Mouse (Mus musculus) retina, postnatal 7 days (tissue): Measurements from ENCODE around the gene Plekhh2.

ENCODE experiments used
- DNase-seq: peaks from one replicate; pipeline ENCODE4 v3.0.0-alpha.2; 2012; ENCODE audit warnings: low read depth, low spot score

Plekhh2 gene

DNA sequence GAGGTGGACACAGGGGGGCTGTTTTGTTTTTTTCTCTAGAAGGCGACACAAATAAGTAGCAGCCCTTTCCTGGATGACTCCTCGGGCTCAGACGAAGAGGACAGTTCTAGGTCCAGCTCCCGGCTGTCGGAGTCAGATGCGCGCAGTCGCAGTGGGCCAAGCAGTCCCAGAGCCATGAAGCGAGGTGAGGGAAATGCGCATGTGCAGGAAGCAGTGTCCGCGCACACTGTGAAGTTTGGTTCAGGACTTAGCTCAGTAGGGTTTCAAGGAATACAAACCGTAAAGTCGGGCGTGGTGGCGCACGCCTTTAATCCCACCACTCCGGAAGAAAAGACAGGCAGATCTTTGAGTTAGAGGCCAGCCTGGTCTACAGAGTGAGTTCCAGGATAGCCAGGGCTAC, 59.9 kb downstream of the Plekhh2 start:
- DNase-seq, result no peak

GRCm38 (mm10) chr17:84573305-84573704, 61.6 kb downstream of the Plekhh2 start:
- no peak for DNase-seq

GRCm38 (mm10) chr17:84573940-84574339, 62.2 kb downstream of the Plekhh2 start:
- DNase-seq, result no peak

- DNase-seq, result no peak
Measured at GRCm38 (mm10) chr17:84575108-84575507, 63.4 kb downstream of the Plekhh2 start.

DNA sequence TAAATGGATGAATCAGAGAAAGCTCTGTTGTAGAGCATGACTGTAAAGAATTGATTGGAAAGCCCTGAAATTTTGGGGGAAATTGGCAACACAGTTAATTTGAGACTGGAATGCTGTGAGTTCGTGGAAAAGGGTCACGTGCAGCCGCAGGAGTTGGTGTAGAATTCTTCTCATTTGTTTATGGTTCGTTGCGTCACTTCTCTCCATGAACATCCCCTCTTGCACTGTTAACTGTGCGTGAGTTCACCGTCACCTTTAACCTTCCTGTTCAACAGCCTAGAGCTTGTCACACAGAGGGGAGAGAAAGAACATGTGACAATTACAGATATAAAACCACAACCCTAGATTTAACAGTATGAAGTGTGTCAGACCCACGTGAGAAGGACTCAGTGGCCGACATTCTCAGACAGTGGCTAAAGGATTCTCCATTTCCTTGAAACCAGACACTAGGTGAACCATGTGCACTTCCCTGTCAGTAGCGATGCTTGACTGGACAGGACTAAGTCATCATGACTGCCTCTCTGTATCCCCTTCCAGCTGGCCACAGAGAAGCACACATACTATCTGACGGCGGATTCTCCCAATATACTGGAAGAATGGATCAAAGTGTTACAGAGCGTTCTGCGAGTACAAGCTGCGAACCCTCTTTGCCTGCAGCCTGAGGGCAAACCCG, 65.1 kb downstream of the Plekhh2 start:
- no peak for DNase-seq

GRCm38 (mm10) chr17:84579249-84579648, 67.6 kb downstream of the Plekhh2 start:
- no peak for DNase-seq

DNA sequence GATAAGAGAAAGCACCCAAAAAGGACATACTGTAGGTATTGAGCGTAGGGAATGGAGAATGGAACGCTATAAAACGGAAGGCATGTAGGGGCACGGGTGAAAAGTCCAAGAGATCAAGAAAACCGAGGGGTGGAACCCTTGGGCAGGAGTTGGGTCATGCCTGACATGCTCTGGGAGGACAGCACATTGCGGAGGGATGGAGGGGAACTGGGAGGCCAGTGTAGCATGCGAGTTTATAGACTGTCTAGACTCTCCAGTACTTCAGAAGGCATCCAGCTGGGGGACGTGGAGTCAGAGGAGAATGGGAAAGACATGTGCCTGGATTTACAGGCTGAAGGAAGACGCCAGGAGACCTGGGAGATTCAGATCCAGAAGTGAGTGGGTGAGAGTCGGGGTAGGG, 68.1 kb downstream of the Plekhh2 start:
- no peak for DNase-seq

DNA sequence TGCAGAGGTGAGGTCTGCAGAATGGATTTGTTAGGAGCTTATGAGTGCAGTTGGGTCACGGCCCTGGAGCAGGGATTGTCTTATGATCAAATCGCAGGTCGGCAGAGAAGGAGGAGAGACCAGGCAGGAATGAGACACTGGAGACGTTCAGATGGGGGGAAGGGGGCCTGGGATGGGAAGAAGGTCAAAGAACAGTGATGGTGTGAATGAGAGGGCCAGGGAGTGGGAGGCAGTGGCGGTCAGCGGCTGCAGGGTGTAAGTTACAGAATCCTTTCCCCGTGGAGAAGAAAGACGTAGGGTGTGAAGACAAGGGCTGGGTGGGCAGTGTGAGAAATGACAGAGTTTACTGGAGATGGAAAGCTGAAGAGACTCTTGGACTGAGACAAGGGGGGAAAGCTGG, 69.1 kb downstream of the Plekhh2 start:
- no peak for DNase-seq

- DNase-seq, result no peak
Measured at GRCm38 (mm10) chr17:84581740-84582414, 70.2 kb downstream of the Plekhh2 start.

- no peak for DNase-seq
Measured at GRCm38 (mm10) chr17:84584107-84584506, 72.4 kb downstream of the Plekhh2 start.

- DNase-seq, result no peak
Measured at GRCm38 (mm10) chr17:84585104-84585503, 73.4 kb downstream of the Plekhh2 start.

- no peak for DNase-seq
Measured at GRCm38 (mm10) chr17:84590065-84590464, 78.4 kb downstream of the Plekhh2 start.

DNA sequence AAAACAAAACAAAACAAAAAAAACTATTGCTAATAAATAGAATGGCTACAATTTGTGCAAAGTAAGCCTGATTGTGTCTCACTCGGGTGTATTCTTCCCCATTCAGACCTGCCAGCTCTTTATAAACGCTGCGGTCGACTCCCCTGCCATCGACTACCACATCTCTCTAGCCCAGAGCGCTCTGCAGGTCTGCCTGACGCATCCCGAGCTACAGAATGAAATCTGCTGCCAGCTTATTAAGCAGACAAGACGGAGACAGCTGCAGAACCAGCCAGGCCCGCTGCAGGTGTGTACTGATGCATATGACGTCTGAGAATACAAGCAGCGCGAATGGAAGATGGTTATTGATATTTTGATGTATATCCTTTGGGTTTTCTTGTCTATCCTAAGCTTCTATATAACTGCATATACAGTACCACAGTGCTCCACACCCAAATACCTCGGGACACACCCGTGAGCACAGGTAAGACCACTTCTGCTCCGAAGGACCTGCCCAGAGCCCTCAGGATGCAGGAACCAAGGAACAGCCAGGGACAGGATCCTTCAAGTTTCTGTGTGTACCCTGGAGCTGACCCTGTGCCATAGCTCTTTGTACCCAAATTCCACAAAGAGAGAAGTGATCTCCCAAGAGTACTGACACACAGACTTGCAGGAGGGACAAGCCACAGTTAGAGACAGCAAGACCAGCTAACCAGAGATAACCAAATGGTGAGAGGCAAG, 79.9 kb downstream of the Plekhh2 start:
- DNase-seq, result no peak

DNA sequence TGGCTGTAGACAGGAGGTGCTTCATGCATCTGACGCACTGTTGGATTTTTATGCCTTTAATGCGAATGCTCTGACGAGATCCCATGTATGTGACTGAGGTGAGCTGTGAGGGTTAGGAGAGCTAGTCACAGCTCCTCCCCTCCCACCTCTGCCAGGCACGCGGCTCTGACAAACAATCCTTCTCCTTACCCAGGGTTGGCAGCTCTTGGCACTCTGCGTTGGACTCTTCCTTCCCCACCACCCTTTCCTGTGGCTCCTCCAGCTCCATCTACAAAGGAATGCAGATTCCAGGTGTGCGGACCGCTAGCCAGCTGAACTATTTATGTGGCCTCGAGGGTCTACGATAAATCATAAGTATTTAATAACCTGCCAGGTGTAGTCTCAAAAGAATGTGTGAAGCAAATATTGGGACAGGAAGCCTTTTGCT, 84.3 kb downstream of the Plekhh2 start:
- no peak for DNase-seq

DNA sequence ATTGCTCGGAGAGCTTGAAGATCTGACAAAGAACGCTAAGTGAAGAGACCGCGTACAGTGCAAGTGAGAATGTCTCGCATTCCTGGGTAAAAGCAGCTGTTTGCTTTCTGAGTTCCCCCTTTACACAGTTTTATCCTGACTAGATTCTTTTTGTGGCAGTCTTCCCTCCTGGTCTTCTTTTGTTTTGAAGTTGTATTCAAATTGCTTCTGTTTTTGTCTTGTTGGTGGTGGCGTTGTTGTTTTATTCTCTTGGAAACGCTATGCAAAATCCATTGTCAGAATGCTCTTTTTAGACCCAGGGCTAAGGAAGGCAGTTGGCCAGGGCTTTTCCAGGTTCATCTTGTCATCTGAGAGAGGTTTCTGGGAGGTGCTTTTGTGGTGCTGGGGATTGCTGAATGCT, 84.8 kb downstream of the Plekhh2 start:
- no peak for DNase-seq

- DNase-seq, result no peak
Measured at GRCm38 (mm10) chr17:84597859-84598258, 86.2 kb downstream of the Plekhh2 start.

- DNase-seq, result no peak
Measured at GRCm38 (mm10) chr17:84598928-84599327, 87.2 kb downstream of the Plekhh2 start.

GRCm38 (mm10) chr17:84600051-84600983, 88.6 kb downstream of the Plekhh2 start:
- no peak for DNase-seq

GRCm38 (mm10) chr17:84601805-84602204, 90.1 kb downstream of the Plekhh2 start:
- DNase-seq, result no peak

DNA sequence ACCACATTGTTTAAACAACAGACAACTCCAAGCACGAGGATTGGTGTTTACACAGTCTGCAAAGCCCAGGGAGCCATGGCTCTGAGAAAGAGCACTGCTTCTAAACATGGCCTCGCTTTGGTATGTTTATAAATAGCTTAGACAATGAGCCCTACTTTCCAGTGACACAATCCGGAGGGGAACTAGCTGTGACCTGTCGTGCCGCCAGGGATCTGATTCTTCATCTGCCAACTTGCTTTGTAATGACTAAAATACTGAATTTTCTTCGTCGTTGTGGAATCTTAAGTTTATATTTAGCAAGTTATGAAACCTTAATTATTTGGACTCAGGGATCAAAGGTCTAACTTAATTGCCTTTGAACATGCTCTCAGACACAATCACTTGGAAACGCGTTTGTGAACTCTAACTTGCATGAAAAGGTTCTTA, 91.5 kb downstream of the Plekhh2 start:
- no peak for DNase-seq

DNA sequence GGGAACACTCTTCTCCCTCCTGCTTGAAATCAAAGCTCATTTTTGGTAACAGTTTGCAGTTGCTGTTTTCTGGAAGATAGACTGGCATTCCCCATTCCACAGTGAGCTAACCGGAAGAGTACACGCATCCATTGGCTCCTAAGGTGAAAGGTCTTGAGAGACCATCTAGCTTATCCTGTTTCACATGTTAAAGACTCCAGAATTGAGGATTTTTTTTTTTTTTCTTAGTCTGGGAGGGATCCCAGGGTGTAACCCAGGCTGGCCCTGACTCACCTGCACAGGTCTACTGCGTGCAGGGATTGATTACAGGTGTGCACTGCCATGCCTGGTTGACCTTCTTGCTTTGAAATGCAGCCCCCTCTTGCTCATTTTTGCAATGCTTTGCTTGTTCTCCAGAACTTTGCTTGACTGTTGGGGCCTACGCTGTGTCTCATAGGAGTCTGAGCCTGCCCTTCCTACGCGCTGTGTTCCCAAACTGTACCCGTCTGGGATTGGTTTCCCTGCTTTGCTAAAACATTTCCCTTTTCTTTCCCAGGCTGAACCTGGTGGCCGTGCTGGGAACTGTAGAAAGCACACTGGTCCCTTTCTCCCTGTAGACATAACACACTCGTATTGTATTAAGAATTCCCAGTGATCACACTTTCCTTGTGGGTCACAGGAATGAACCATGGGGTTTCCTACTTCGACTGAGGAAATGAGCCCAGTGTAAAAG, 92.2 kb downstream of the Plekhh2 start:
- DNase-seq, result no peak
